Mouse (Mus musculus): Measurements from ENCODE around the gene Gm6760. TPM values are rescaled to one million over a fixed set of nuclear protein-coding genes. Genes with fewer than 3 reads are reported as not detected.

Gene Gm6760
- polyA plus RNA-seq (2012): not detected in 2 replicates

- no peaks in the 10 kb centered on the region for H3K36me3 ChIP-seq (ENCODE audit: control insufficient read depth)
- no peaks in the 10 kb centered on the region for H3K4me1 ChIP-seq (ENCODE audit: control insufficient read depth)
- TF ChIP-seq GATA1 (IDR thresholded peaks at IDR 0.05; ENCODE audit: low read length) (no peak), TAL1 (IDR thresholded peaks at IDR 0.05; ENCODE audit: low read length) (no peak)
- no peaks in the 10 kb centered on the region for H3K27me3 ChIP-seq (ENCODE audit: control insufficient read depth)
- no peaks in the 10 kb centered on the region for H3K9me3 ChIP-seq (ENCODE audit: control insufficient read depth, low read length)
- no peak within 1 kb of the TSS for H3K4me3 ChIP-seq (replicated peaks)
These were observed at the start of gene Gm6760 for GRCm38 (mm10) chrX:64152098-64152497. Gm6760 (minus strand) TSS chrX:64152198.

GRCm38 (mm10) chrX:64181246-64181645 is 29.2 kb upstream of the Gm6760 start:
- H3K9me3 ChIP-seq (ENCODE audit: control insufficient read depth, low read length): no peaks in the 10 kb centered on the region
- H3K27me3 ChIP-seq (ENCODE audit: control insufficient read depth): no peaks in the 10 kb centered on the region
- H3K36me3 ChIP-seq (ENCODE audit: control insufficient read depth): no peaks in the 10 kb centered on the region
- no peaks in the 10 kb centered on the region for H3K4me1 ChIP-seq (ENCODE audit: control insufficient read depth)
- TF ChIP-seq GATA1 (IDR thresholded peaks at IDR 0.05; ENCODE audit: low read length) (no peak), TAL1 (IDR thresholded peaks at IDR 0.05; ENCODE audit: low read length) (no peak)
- no peak overlapping the region for H3K4me3 ChIP-seq (replicated peaks)

GRCm38 (mm10) chrX:64173248-64173647 is 21.2 kb upstream of the Gm6760 start, which contains the start of gene 3830417A13Rik:
3830417A13Rik (plus strand) TSS chrX:64173548.
- Histone ChIP-seq H3K4me1 (ENCODE audit: control insufficient read depth) (no peaks in the 10 kb centered on the region), H3K27me3 (ENCODE audit: control insufficient read depth) (no peaks in the 10 kb centered on the region), H3K9me3 (ENCODE audit: control insufficient read depth, low read length) (no peaks in the 10 kb centered on the region), H3K36me3 (ENCODE audit: control insufficient read depth) (no peaks in the 10 kb centered on the region), H3K4me3 (replicated peaks) (no peak within 1 kb of the TSS)
- TF ChIP-seq TAL1 (IDR thresholded peaks at IDR 0.05; ENCODE audit: low read length) (no peak), GATA1 (IDR thresholded peaks at IDR 0.05; ENCODE audit: low read length) (no peak)

Other genes with a start within 250 kb of the Gm6760 start
- not detected in 2 replicates for gene 3830417A13Rik, start 21.4 kb upstream of the Gm6760 start, polyA plus RNA-seq (2012)
- not detected in 2 replicates for gene Slitrk4, start 124.8 kb upstream of the Gm6760 start, polyA plus RNA-seq (2012)